Mouse (Mus musculus): ENCODE measurements around the gene Tulp4.
A peak's percentile ranks its signal among the peaks of the same experiment; 100 is the strongest.

The Tulp4 gene

DNA sequence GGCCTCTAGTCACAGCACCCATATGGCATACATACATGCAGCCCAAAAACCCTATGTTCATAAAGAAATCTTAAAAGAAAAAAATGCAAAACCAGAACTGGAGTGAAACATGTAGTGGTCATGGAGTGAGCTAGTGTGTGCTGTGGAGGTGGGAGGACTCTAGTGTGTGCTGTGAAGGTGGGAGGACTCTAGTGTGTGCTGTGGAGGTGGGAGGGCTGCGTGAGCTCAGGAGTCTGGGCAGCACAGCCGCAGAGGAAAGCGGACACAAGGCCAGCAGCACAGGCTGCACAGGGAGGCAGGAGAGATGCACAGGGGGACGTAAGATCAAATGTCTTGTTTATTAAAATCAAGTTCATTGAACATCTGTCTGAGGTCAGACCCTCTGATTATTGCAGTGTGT is 17.5 kb downstream of the Tulp4 start:
- no peak for DNase-seq (ENCODE audit: low read depth, low spot score)

DNA sequence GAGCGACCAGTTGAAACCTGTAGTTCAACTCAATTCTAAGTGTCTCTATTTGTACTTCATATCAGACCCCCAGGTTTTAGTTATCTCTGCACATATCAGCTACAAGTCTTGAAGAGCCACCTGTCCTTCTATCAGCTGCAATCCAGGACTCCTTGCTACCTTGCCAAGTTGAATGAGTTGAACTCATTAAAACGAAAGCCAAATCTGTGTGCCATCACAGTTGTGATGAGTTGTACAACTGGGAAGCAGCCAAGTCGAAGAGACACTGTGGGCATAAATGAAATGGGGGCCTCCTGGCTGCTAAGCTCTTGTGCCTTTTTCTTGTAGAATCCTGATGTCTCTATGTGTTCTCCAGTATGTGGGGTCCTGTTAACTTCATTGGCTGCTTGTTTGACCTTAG is 19.2 kb downstream of the Tulp4 start:
- no peak for DNase-seq (ENCODE audit: low read depth, low spot score)

DNA sequence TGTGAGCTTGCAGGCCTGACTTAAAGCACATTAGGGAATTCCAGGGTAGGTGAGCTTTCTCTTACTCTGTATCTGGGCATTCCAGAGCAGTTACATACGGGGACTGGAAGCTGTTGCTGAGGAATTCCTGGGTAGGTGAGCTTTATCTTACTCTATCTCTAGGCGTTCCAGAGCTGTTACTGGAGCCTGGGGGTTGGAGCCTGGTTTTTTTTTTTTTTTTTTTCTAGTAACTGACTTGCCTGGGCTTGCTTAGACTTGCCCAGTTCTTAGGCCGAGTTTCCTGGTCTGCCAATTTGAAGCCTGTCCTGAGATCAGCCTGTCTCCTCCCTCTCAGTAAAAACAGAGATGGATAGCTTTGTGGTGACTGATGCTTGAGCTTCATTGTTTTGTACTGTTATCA is 21.8 kb downstream of the Tulp4 start:
- DNase-seq (ENCODE audit: low read depth, low spot score), result no peak

DNA sequence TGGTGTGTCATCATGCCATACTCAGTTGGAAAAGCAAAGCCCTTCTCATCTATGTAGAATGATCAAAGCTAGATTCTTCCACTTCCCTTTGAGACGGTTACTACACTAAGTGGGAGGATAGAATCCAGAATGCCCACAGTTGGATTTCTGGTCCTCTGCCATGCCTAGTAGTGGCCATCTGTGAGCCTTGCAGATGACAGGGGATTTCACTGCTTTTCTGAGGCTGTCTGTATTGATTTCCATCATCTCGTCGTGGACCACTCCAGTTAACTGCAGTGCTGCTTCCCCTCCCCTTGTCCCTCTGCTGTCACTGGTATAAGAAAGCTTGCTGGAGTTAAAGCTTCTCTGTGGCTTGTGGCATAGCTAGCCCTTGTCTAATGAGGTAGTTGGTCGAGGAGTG is 23.1 kb downstream of the Tulp4 start:
- no peak for DNase-seq (ENCODE audit: low read depth, low spot score)

DNA sequence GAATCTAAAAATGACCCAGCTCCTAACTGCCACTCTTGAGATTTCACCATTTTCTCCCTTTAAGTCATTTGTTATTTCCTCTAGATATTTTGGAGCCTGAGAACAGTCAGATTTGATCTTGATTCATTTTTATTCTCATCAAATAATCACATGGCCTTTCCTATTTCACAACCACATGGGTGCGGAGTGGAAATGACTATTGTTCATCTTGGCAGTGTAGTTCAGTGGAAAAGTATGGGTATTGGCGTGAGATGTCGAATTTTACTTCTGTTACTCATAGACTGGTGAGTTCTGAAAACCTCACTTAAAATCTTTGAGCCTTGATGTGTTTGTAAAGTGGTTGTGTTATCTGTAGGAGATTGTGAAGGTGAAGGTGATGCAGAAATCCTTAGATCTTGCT is 24.8 kb downstream of the Tulp4 start:
- DNase-seq (ENCODE audit: low read depth, low spot score), result no peak

DNA sequence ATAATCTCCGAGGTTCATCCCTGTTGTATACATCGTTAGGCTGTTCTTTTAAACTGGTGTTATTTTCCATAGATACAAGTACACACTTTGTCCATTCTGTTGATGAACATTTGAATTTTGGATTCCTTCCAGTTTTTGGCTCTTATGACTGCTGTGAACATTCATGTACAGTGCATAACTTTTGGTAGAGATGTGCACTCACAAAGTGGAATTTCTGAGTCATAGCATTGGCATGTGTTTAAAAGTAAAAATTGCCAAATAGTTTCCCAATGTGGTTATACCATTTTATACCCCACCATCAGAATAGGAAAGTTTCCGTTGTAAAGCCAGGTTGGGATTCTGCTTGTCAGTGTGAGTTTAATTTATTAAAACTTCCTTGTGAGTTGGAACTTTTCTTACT is 34.6 kb downstream of the Tulp4 start:
- no peak for DNase-seq (ENCODE audit: low read depth, low spot score)

DNA sequence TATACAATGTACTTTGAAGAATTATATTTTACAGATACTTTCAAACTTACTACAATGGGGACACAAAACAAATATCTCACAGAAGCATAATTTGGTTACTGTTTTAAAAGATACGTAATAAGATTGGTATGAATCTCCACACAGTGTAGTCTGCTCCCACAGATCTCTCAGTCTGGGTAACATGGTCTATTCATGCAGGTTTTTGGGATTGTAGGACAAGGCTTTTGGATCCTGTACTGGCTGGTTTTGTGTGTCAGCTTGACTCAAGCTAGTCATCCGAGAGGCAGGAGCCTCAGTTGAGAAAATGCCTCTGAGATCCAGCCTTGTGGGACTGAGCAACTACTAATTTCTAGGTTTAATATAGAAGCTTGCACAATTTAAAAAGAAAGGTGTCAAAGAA is 35.1 kb downstream of the Tulp4 start:
- DNase-seq (ENCODE audit: low read depth, low spot score), result no peak

DNA sequence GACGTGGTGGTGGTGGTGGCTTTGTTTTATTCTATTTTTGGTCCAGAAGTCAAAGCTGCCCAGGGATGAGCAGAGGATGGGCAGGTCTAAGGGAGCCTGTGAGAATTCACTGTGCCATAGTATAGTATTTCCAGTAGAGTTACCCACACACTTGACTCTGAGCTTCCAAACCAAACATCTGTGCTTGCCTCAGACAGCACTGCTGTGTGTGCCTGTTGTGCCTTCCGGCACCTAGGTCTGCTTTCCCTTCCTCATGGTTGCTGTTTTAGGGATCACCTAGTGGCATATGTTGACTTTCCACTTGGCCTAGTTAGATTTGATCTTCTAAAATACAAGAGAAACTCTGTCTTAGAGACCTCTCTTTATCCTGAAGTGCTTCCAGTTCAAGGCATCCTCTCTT is 39.0 kb downstream of the Tulp4 start:
- no peak for DNase-seq (ENCODE audit: low read depth, low spot score)

DNA sequence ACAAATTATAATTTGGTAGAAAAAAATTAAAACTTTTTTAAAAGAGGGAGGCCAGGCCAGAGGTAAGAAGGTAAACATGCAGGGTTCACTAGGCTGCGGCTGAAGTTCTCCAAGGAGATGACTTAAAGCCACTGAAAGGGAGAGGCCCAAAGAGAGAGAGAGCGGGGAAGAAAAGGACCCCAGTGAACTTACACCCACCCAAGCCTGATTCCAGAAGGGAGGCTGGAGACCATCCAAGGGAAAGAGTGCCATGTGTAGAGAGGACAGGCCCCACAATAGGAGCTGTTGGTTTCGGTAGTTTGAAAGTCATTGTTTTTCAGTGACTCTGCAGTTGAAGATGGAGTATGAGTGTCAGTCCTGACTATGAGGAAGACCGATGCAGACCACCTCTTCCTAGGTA is 46.7 kb downstream of the Tulp4 start:
- DNase-seq (ENCODE audit: low read depth, low spot score), result no peak

DNA sequence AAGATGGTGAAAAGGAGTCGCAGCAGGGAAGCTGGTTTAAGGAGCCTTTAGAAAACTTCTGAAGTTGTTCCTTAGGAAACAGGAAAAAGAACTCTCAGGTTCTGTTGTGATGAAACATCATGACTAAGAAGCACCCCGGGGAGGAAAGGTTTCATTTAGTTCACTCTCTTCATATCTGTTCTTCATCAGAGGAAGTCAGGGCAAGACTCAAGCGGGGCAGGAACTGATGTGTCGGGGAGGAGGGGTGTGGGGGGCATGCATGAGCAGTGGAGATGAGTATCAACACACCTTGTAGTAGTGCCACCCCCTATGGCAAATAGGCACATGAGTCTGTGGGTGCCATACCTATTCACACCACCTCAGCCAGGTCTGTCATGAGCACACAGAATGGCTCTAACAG is 47.3 kb downstream of the Tulp4 start:
- DNase-seq (ENCODE audit: low read depth, low spot score), result no peak

DNA sequence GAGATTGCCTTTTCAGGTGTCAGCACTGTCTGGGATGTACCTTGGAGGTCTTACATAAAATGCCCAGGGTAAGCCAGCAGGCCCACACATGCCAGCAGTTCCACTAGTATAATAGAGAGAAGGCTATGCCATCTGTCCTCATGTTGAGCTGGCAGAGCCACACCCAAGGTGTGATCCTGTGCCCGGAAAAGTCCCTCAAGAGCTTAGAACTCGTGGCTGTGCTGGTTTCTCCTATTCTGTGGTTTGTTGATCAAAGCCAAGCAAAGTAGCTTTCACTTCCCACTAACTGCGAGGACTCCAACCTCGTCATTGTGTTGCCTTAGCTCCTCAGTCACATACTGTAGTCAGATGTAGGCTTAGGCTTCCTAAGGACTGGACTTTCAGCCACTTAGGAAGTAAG is 48.1 kb downstream of the Tulp4 start:
- DNase-seq (ENCODE audit: low read depth, low spot score), result no peak

DNA sequence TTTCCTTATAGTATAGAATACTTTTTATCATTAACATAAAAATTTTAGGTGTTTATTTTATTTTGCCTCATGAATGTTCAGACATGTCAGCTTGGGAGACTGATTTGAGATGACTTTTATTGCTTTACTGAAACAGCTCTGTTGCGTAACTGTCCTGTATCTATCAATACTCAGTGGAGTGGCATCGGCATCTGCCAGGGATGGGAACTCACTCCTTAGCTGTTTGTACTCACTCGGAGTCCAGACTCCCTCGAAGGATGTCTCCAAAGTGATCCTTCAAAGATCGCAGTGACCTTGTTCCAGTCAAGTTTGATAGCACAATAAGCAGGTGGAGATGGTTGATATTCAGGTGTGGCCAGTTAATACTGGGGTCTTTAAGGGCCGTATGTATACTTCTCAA is 54.3 kb downstream of the Tulp4 start:
- no peak for DNase-seq (ENCODE audit: low read depth, low spot score)

DNA sequence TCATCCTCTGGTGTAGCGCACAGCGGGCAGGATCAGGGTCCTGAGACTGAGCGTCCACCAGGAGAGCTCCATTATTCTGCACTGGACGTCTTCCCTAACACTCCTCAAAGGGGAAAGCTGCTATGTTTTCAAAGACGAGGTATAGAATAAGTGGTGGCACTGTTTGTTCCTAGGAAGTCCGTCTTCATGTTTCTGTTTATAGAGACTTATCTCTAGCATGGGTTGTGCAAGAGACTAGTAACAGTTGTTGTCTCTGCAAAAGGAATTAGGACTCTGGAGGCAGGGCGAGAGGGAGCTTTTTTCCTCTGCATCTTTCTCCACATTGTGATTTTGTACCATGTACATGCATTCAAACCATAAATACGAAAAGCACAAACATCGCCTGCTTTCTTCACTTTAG is 55.7 kb downstream of the Tulp4 start:
- no peak for DNase-seq (ENCODE audit: low read depth, low spot score)

DNA sequence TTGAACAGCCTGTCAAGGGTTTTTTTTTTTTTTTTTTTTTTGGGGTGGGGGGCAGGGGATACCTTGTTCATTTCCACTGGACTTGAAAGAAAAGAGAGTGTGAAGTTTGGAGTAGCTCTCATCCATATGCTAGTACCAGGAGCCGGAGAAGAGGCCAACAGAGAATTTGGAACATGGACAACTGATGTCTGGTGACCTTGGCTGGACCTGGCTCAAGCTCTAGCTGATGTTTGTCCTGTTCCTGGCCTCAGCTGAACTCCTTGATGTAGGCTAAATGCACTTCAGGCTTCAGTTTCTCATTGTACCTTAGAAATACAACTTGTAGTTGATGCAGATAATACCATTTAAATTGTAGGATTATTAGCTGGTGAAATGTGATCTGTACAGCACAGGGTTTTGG is 56.5 kb downstream of the Tulp4 start:
- DNase-seq (ENCODE audit: low read depth, low spot score), result no peak

DNA sequence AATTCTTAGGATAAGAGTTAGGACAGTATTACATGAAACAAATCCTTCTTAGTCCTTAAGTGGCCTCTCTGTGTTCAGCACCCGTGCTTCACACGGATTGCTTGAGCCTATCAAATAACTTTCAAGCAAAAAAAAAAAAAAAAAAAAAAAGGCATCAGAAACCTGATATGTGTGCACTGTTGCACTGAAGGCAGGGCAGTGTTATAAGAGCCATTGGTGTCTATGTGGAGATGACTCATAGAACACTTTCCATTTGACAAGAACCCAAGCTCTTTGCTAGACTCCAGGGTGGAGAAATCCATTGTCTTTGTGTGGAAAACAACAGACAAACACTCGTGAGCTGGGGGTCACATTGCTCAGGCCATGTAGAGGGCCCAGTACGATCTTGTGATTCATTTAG is 58.7 kb downstream of the Tulp4 start:
- DNase-seq (ENCODE audit: low read depth, low spot score), result no peak

DNA sequence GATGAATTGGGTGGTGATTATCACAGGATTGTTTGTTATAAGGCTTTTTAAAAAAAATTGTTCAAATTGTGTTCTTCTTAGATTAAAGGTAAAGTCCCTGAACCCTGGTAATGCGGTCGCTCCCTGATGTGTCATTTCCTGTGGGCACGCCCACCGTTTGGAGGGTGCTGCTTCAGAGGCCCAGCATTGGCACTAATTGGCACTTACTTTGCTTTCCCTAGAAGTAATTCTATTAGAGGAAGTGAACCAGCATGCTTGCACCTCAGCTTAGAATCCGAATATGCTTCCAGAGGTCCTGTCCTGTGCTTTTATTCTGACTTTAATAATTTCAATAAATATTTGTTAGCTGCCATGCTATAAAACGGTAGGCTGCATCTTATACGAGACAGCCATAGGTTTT is 66.2 kb downstream of the Tulp4 start:
- no peak for DNase-seq (ENCODE audit: low read depth, low spot score)

DNA sequence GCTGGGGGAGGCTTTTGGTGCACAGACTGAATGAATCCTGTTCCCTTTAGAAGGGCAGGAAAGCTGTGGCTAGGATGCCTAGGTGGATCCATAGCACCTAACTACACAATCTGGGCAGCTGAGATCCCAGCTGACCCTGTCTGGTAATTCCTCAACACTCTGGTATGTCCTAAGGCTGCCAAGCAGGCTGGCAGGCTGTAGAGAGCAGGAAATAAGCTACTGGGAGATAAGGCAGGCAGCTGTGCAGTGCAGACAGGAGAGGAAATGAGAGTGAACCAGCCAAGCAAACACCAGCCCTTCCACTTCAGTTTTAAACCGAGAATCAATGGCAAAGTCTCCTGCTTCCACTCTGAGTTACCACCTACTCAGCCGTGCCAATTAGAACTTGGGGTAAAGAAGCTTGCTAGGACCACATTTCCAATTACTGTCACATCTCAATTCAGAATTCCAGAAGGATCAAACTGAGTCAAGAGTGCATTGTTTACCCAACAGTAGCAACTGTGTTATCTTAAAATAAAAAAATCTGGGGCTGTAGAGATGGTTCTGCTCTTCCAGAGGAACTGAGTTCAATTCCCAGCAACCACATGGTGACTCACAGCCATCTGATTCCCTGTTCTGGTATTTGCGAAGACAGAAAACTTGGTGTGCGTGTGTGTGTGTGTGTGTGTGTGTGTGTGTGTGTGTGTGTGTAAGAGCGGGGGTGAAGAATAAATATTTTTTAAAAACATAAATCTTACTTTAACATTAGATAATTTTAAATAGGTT is 66.9 kb downstream of the Tulp4 start:
- peak; percentile 47 for DNase-seq (ENCODE audit: low read depth, low spot score)

DNA sequence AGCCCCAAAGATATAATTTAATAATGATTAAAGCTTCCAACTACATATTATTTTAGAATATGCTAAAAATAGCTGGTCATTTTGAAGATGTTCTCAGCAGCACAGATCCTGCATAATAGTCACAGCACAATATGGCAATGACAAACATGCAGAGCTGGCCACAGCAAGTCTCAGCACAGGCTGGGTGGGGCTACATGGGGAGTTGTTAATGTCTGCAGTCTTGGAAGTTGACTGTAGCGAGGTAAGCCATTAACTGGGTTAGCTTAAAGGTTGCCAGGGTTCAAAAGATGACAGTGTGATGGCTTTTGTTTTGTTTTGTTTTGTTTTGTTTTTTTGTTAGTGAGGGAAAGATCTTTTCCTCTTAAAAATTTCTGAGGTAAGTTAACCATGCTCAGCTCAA is 68.3 kb downstream of the Tulp4 start:
- DNase-seq (ENCODE audit: low read depth, low spot score), result no peak

DNA sequence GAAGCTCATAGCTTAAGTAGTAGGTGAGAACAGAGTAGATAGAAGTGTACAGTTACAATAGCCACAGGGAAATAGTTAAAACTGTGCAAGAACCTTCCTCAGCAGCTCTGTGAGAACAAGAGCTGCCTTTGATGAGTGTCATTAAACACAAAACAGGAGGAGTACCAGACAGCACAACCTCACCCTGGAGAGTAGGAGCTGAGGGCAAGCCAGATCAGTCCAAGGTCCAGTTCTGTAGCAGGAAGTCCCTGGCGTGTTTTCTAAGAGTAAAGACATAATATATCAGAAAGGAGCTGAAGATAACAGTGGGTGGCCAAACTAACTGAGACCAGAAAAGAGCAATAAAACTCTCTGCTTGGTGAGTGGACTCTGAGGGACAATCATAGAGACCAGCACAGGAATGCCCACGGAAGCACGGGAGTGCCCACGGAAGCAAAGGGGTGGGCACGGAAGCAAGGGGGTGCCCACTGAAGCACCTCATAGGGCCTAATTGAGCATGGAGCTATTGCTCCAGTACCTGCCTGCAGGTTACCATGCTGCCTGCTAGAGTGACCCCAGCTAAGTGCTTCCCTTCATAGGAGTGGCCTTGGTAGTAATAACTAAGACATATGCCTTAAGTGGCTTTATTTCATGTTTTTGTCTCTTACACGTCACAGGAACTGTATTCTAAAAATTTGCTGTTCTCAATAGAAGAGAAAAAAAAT is 72.5 kb downstream of the Tulp4 start:
- no peak for DNase-seq (ENCODE audit: low read depth, low spot score)

DNA sequence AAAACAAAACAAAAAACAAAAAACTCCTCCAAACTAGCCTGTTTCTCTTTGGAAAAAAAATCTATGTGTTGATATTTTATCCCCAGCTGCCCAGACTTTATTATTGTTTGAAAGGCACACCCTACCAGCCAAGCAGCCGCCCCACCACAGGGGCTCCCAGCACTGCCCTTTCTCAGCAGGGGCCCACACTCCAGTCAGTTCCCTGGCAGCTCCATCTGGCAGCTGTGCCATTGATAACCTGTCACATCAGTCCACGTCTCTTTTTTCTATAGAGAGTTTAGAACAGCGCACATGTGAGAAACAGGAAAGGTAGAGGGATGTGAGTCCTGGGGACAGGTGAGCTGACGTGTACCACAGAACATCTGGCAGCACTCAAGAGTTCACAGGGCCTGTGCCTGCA is 73.2 kb downstream of the Tulp4 start:
- DNase-seq (ENCODE audit: low read depth, low spot score), result no peak

DNA sequence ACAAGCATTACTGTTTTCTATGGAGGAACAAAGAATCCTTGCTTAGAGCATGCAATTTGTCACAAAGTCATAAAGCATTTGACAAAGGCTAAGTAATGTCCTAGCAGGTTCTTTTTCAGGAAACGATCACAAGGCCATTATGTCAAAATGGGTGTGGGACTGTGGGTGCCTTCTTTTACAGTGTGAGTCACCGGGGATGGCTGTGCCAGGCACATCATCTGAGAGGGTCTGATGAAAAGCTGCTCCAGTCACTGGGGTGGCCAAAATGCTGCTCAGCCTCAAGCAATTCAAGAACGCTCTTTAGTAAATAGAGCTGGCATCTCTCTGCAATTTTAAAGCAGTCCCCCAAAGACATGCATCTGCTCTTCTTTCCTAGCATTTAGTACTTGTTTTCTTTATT is 74.2 kb downstream of the Tulp4 start:
- DNase-seq (ENCODE audit: low read depth, low spot score), result peak; percentile 77

DNA sequence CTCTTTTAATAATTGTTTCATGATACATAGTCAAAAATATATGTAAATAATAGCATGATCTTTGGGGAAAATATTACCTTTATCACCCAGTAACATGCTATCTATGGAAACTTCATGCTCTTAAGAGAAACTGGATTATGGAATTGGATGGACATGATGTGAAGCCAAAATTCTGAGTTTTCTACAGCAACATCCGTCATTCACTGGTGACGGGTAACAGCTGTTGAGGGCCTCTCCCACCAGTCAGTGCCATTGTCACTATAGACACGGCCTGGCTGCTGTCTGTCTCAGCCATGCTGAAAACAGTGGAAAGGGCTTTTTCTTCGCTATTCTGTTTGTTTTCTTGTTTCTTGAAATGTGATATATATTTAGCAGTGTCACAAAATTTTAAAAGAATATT is 76.5 kb downstream of the Tulp4 start:
- DNase-seq (ENCODE audit: low read depth, low spot score), result no peak

DNA sequence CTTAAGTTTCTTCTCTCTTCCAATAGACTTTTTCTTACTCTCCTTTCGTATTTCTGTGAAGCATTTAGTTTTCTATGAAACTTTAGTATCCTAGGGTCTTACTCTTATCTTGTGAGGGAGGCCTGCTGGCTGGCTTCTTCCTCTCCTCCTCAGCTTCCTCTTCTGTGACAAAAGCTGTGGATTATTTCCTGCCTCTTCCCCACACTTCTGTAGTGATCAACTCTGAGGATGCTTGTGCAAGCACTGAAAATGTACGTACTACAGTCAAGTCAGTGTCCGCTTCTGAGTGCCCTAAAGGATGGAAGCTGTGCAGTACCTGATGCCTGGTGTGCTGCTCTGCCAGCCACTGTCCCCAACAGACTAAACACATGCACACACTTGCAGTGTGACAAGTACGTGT is 80.4 kb downstream of the Tulp4 start:
- no peak for DNase-seq (ENCODE audit: low read depth, low spot score)

DNA sequence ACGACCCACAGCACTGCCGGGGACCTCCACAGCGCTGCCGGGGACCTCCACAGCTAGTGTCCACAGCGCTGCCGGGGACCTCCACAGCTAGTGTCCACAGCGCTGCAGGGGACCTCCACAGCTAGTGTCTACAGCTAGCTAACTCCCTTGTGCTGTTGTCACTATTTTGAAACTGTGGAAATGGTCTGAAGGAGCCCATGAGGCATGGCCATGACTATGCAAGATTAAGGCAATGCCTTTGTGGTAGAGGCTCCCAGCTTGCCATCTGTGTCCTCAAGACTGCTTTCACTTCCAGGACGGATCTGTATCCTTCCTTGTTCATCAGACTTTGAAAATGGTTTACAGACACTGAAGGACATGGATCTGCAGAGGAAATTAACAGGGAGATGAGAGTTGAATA is 80.9 kb downstream of the Tulp4 start:
- no peak for DNase-seq (ENCODE audit: low read depth, low spot score)
